Mouse (Mus musculus) brain, embryonic 14.5 days (tissue): ENCODE measurements around the gene Gm10570.

Experiments used
- CTCF ChIP-seq: fragments of 200-500 bp; IDR thresholded peaks from 2 replicates; pipeline ENCODE4 v1.5.1; 2012; ENCODE audit warnings: inconsistent platforms, mild to moderate bottlenecking, moderate library complexity, borderline replicate concordance; ENCODE audit not compliant: insufficient read depth, insufficient read length; ENCODE audit errors: extremely low read depth
- POLR2A ChIP-seq: fragments of 200-500 bp; IDR thresholded peaks from 2 replicates; pipeline ENCODE4 v1.6.1; 2012; ENCODE audit warnings: mild to moderate bottlenecking, inconsistent platforms, borderline replicate concordance; ENCODE audit not compliant: poor library complexity, insufficient read depth, insufficient read length, severe bottlenecking; ENCODE audit errors: extremely low read depth

DNA sequence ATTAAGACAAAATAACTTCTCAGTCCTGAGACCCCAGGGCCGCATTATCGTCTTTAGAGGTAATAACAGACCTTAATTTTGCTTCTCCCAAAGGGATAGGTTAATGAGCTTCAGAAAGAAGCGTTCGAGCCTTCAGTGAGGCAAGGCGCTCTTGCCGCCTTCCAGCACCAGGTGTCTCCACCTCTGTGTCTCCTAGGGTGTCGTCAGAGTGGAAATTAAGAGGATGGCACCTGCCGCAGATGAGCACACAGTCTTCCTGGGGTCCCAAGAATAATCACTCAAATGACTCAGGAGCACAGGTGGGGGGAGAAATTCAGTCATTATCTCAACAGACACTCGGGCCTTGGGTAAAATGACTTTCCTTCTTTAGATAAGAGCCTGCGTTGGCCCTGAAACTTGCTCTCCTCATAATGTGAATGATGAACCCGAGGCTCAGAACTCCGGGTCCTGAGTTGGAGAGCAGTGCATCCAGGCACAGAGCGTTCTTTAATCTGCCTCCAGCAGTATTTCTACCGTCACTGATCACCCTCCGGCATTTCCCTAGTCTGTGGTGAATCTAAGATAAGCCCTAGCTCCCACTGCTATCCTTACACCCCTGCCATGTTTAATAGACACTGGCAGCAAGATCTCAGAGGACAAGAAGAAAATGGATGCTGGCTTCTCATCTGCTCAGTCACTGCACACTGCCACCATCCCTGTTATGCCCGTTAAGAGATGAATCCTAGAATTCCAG lies 42.4 kb upstream of the Gm10570 start:
- TF ChIP-seq CTCF: 0 out of 2 replicates have a peak, but pooled peaks have one; percentile 15
- no peak for TF ChIP-seq POLR2A
